Mouse (Mus musculus) liver, embryonic 12.5 days (tissue): ENCODE measurements at regions not wholly inside any gene's neighbourhood (a gene's known extent, or its start where the extent isn't known, plus 50 kb on each side); places are given as distances from the start of the nearest gene placed in this dataset.
"Not testable (repeated sequence)": the region's sequence is repeated elsewhere in the genome, so short reads cannot be mapped to it uniquely, and the experiment has no call there.

Experiments used
- ATAC-seq: fragments of 200-750 bp; cut with Nextera tagmentation; 2 replicates; pipeline ENCODE4 v1.8.0; 2017; ENCODE audit warnings: moderate number of reproducible peaks, mild to moderate bottlenecking, moderate library complexity
- H3K27ac ChIP-seq: fragments of 300-500 bp; sonication (generic); 2 replicates; pipeline ENCODE4 v1.5.1; 2016; ENCODE audit warnings: mild to moderate bottlenecking
- H3K27me3 ChIP-seq: fragments of 300-500 bp; sonication (generic); replicated peaks from 2 replicates; pipeline ENCODE4 v1.6.1; 2016; ENCODE audit warnings: mild to moderate bottlenecking, moderate library complexity
- H3K36me3 ChIP-seq: fragments of 300-500 bp; sonication (generic); 2 replicates; pipeline ENCODE4 v1.6.1; 2016; ENCODE audit warnings: mild to moderate bottlenecking, moderate library complexity
- H3K4me1 ChIP-seq: fragments of 300-500 bp; sonication (generic); 2 replicates; pipeline ENCODE4 v1.6.1; 2016
- H3K4me2 ChIP-seq: fragments of 300-500 bp; sonication (generic); 2 replicates; pipeline ENCODE4 v1.6.1; 2016; ENCODE audit warnings: mild to moderate bottlenecking, moderate library complexity
- H3K4me3 ChIP-seq: fragments of 300-500 bp; sonication (generic); 2 replicates; pipeline ENCODE4 v1.5.1; 2016; ENCODE audit warnings: mild to moderate bottlenecking, moderate library complexity
- H3K9ac ChIP-seq: fragments of 300-500 bp; sonication (generic); 2 replicates; pipeline ENCODE4 v1.6.1; 2016; ENCODE audit warnings: mild to moderate bottlenecking, moderate library complexity
- H3K9me3 ChIP-seq: fragments of 300-500 bp; sonication (generic); replicated peaks from 2 replicates; pipeline ENCODE4 v1.6.1; 2016; ENCODE audit warnings: mild to moderate bottlenecking, moderate library complexity
- WGBS: fragments of 180-500 bp; shearing (Covaris S2); methylation state at CpG from one replicate; pipeline ENCODE4 v1.1.7; 2016; ENCODE audit not compliant: insufficient replicate concordance; 5-methylcytosine and 5-hydroxymethylcytosine counted together

DNA sequence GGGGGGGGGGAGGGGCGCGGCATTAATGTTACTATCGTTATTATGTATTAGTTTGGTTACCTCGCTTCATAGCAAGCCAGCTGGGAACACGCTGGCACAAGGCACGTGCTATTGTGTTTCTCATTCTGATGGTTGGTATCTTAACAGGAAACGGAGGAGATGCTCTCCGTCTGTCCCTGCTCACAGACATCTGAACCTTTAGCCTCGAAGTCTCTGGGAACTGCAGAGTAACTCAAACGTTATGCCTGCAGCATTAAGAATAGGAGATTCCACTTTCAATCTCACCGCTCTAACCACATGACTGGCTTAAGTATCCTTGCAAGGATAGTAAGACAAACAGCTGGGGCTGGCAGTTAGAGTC is 80.0 kb downstream of the Nfkbiz start:
- Histone ChIP-seq H3K27ac (no peak overlapping the region), H3K36me3 (no peaks in the 10 kb centered on the region), H3K4me2 (no peak overlapping the region), H3K27me3 (no peaks in the 10 kb centered on the region), H3K9me3 (no peaks in the 10 kb centered on the region), H3K4me1 (no peaks in the 10 kb centered on the region), H3K4me3 (no peak overlapping the region), H3K9ac (no peak overlapping the region)
- ATAC-seq: no peak
- WGBS: 67% methylated on average over 9 of the region's 11 CpGs

DNA sequence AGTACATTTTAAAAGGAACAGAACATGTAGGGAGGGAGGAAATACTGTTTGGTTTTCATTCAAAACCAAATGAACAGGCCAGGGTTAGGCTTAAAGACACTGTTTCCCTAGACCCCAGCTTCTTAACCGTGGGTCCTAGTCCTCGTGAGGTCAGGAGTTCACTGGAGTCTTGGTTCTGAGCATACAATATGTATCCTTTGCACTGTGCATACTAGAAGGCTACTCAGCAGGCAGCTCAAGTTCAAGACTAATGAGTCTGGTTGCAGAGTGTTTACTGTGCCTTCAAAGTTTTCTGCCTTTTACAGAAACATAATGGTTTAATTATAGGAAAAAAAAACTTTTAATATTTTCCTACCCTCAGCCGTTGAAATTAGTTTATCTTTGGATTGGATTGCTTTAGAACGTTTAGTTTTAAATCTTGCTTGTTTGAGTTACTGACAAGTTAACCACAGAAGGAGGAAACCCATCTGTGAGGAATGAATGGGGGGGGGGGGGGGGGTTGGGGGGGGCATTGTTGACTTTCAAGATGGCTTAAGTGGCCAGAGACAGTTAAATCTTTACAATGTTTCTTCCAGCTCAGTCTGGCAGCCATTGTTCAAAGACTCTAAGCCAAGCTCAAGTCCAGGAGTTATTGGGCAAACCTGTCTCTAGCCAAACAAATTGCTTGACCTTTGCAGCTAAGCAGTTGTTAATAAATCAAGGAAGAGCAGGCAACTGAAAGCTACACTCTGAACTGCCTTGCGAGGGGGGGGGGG is 80.6 kb downstream of the Nfkbiz start:
- Histone ChIP-seq H3K4me1 (no peaks in the 10 kb centered on the region), H3K27me3 (no peaks in the 10 kb centered on the region), H3K36me3 (no peaks in the 10 kb centered on the region), H3K4me2 (no peak overlapping the region), H3K27ac (no peak overlapping the region), H3K4me3 (no peak overlapping the region), H3K9me3 (no peaks in the 10 kb centered on the region), H3K9ac (no peak overlapping the region)
- no peak for ATAC-seq
- WGBS: 45% methylated on average over 4 of the region's 5 CpGs

DNA sequence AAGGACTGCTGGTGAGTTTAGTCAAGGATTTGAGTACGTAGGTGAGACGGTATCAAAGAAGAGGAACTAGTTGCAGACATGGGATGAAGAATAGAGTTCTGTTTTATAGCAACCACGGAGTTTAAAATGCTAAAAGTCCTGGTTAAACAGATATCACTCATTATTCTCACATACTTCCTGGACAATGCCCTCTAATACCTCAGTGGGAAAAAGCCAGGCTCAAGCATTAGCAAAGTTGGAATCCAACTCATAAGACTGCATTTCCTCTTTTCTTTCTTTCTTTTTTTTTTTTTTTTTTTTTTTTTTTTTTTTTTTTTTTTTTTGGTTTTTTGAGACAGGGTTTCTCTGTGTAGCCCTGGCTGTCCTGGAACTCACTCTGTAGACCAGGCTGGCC is 81.3 kb downstream of the Nfkbiz start:
- H3K27me3 ChIP-seq, H3K36me3 ChIP-seq, H3K27ac ChIP-seq, H3K4me2 ChIP-seq, H3K9ac ChIP-seq, H3K9me3 ChIP-seq, H3K4me3 ChIP-seq, ATAC-seq, H3K4me1 ChIP-seq: not testable (repeated sequence)
- 55% methylated on average over 3 of the region's 3 CpGs for WGBS

DNA sequence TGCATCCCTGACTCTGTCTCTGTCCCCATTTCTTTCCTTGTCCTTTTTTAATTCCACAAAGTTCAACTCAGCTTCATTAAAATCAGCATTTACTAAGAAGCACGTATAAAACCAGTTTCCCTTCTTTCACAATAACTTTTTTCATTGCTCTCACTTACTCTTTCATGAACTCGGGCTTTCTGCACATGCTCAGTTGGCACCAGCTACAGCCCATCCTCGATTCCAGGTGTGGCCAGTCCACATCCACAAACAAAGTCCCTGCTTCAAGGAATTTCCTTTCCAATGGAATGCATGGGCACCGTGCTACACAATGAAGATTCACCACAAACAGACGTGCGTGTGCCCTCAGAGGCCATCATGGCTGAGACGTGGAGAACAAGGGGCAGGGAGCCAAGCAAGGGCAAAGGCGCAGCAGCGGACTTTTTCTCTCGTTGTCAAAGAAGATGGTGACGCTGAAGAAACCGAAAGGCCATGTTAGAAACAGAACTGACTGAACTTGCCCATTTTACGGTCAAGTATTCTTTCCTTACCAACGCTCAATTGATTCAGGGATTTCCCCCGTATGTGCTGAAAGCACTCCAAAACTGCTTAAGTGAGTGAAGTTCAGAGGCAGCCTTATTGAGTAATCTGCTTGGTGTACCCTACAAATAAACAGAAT is 81.8 kb downstream of the Nfkbiz start:
- WGBS: 77% methylated on average over 15 of the region's 15 CpGs
- Histone ChIP-seq H3K36me3 (no peaks in the 10 kb centered on the region), H3K9me3 (no peaks in the 10 kb centered on the region), H3K4me3 (no peak overlapping the region), H3K27ac (no peak overlapping the region), H3K9ac (no peak overlapping the region), H3K27me3 (no peaks in the 10 kb centered on the region), H3K4me2 (no peak overlapping the region), H3K4me1 (no peaks in the 10 kb centered on the region)
- ATAC-seq: no peak

DNA sequence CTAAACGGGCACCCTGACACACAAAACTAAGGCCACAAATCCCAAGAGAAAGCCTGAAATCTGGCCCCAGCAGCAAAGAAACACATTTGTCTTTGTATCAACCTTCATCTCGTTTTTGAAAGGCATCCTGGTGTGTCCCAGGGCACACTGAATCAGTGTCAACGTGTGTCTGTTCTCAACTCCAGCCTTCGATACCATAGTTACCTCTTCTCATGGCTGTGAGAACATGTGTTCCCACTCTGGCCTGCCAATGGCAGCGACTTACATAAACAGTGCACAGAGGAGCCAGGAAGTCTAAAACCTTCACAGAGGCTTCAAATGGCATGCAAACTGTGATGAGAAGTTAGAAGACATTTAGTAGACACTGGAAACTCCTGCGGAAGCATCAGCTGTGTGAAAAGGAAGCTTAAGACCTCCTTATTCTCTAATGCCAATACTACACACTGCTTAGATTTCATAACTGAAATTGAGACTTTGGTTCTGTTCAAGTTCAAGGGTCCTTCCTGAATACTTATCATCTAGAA is 83.3 kb downstream of the Nfkbiz start:
- no peaks in the 10 kb centered on the region for H3K36me3 ChIP-seq
- H3K9ac ChIP-seq: no peak overlapping the region
- H3K27me3 ChIP-seq: no peaks in the 10 kb centered on the region
- H3K4me2 ChIP-seq: no peak overlapping the region
- no peaks in the 10 kb centered on the region for H3K4me1 ChIP-seq
- H3K4me3 ChIP-seq: no peak overlapping the region
- ATAC-seq: no peak
- H3K9me3 ChIP-seq: no peaks in the 10 kb centered on the region
- WGBS: 66% methylated on average over 6 of the region's 6 CpGs
- H3K27ac ChIP-seq: no peak overlapping the region

DNA sequence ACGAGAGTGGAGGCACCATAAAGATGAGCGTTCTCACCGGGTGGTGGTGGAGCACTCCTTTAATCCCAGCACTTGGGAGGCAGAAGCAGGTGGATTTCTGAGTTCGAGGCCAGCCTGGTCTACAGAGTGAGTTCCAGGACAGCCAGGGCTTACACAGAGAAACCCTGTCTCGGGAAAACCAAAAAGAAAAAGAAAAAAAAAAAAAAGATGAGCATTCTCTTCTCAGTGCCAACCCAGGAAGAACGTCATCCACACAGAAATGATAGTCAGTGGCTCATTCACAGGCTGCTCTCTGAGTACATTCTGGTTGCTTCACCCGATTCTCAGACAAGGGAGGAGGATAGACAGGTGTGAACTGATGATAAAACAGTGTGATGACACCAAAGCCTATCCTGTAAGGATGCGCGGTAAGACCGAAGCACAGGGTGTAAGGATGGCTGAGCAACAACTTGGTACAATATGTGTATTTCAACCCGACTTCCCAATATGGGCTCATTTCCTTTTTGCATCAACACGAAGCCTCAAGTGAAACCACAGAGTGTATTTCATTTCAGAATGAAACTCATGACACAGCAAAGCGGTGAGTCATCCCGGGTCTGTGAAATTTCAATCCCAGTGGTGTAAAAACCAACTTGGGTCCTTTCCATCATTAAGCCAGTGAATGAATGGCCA is 84.5 kb downstream of the Nfkbiz start:
- no peaks in the 10 kb centered on the region for H3K4me1 ChIP-seq
- H3K9ac ChIP-seq: no peak overlapping the region
- H3K36me3 ChIP-seq: no peaks in the 10 kb centered on the region
- no peak overlapping the region for H3K4me3 ChIP-seq
- no peak for ATAC-seq
- H3K27ac ChIP-seq: no peak overlapping the region
- WGBS: 57% methylated on average over 14 of the region's 14 CpGs
- no peaks in the 10 kb centered on the region for H3K9me3 ChIP-seq
- H3K27me3 ChIP-seq: no peaks in the 10 kb centered on the region
- no peak overlapping the region for H3K4me2 ChIP-seq

DNA sequence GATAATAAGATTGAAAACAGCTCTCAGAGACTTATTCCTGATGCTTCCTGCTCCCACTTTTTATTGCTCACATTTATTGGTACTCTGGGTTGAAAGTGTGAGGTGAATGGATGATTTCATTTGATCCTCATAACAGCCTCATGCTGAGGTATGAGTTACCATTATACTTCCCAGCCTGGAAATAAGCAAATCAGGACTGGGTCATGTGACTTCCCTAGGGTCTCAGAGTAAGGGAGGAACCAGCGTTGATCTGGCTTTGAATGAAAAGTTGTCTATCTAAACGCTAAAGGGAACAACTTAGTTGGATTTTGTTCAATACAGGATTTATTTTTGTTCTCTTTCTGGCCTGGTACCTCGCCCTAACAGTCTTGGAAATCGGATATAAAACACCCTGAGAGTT is 85.3 kb downstream of the Nfkbiz start:
- Histone ChIP-seq H3K4me2 (no peak overlapping the region), H3K4me1 (no peaks in the 10 kb centered on the region), H3K4me3 (no peak overlapping the region), H3K9ac (no peak overlapping the region), H3K27me3 (no peaks in the 10 kb centered on the region), H3K36me3 (no peaks in the 10 kb centered on the region), H3K9me3 (no peaks in the 10 kb centered on the region), H3K27ac (no peak overlapping the region)
- 51% methylated on average over 4 of the region's 4 CpGs for WGBS
- ATAC-seq: no peak

DNA sequence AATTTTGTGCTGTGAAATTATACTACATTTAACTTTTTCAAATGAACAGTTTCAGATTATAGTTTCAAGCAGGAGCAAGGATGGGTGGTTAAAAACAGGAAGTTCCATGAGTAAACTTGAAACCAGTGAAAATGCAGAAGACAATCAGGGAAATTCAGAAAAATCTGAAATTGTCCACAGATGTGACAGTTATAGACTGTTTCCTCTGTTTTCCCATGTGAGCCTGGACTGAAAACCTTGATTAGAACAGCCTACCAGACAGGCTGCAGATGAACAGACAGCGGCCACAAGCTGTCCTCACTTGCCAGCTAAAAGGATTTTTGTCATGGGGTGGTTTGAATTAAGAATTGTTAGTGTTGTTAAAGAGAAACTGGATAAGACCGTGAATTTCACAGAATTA is 91.4 kb downstream of the Nfkbiz start:
- H3K9me3 ChIP-seq: no peaks in the 10 kb centered on the region
- no peak overlapping the region for H3K9ac ChIP-seq
- H3K4me3 ChIP-seq: no peak overlapping the region
- H3K4me2 ChIP-seq: no peak overlapping the region
- H3K27ac ChIP-seq: no peak overlapping the region
- no peaks in the 10 kb centered on the region for H3K27me3 ChIP-seq
- H3K4me1 ChIP-seq: no peaks in the 10 kb centered on the region
- WGBS: 53% methylated on average over 2 of the region's 2 CpGs
- ATAC-seq: no peak
- no peaks in the 10 kb centered on the region for H3K36me3 ChIP-seq

DNA sequence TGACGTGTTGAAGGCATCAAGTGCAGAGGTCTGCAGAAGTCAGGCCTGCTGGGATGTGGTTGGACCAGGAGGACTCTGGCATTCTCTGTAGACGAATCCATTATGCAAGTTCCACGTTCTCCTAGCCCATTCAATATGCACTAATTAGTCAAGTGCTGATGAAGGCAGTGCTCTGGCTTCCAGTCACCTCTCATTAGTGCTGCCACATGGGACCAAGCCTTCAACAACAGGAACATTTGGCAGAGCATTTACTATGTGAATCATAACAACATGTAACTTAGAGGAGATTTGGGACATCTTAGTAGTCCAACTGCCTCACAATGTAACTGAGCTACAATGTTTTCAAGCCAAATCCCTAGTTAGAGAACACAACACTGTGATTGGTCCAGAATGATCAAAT is 92.5 kb downstream of the Nfkbiz start:
- Histone ChIP-seq H3K9ac (no peak overlapping the region), H3K4me1 (no peaks in the 10 kb centered on the region), H3K27ac (no peak overlapping the region), H3K4me2 (no peak overlapping the region), H3K27me3 (no peaks in the 10 kb centered on the region), H3K9me3 (no peaks in the 10 kb centered on the region), H3K4me3 (no peak overlapping the region), H3K36me3 (no peaks in the 10 kb centered on the region)
- WGBS: 49% methylated on average over 3 of the region's 3 CpGs
- ATAC-seq: no peak

DNA sequence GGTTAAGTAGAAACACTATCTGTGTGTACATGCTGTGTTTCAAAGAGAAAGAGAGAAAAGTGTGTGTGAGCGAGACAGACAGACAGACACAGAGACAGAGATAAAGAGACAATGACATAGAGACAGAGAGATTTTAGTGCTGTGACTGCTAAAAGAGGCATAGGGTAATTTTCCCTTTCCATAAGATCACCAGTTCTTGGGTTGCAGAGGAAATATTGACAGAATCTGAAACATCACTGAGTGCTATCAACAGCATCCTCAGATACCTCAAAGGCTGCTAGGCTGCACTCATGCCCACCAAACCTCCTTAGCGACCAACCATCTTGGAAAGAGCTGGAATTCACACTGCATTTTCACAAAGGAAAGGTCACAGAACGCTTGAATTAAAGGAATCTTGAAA is 93.6 kb downstream of the Nfkbiz start:
- Histone ChIP-seq H3K4me1 (no peaks in the 10 kb centered on the region), H3K4me2 (no peak overlapping the region), H3K9ac (no peak overlapping the region), H3K27me3 (no peaks in the 10 kb centered on the region), H3K9me3 (no peaks in the 10 kb centered on the region), H3K36me3 (no peaks in the 10 kb centered on the region), H3K27ac (no peak overlapping the region), H3K4me3 (no peak overlapping the region)
- no peak for ATAC-seq
- 41% methylated on average over 3 of the region's 3 CpGs for WGBS

DNA sequence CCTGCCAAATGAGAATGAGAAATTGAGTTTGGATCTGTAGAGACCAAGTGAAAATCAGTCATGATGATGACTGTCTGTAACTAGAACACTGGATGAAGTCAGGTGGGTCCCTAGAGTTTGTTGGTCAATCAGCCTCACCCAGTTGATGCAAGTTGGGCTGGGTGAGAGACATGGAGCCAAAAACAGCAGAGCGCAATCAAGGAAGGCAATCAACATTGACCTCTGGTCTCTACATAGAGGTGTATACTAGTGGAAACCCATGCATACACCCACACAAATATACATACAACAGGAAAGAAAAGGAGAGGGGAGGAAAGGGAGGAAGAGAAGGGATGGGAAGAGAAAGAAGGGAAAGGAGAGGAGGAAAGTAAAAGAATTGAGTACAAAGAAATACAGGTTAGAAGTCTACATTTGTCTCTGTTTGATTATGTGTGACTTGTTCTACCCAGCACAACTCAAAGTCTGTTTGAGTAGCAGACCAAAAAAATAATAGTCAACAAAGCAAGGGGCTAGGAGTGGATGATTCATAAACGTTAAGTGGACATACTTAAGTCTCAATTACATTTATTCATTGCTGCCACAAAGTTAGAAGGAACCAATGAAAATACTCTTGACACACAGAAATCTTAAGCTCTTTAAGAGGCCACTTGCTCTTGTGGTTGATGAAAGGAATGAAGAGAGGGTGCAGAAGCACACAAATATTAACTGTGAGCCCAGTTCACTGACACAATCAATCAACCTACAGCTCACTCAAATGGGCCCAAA is 97.4 kb downstream of the Nfkbiz start:
- WGBS: 72% methylated on average over 2 of the region's 2 CpGs
- Histone ChIP-seq H3K4me1 (no peaks in the 10 kb centered on the region), H3K27me3 (no peaks in the 10 kb centered on the region), H3K36me3 (no peaks in the 10 kb centered on the region), H3K4me2 (no peak overlapping the region), H3K9me3 (no peaks in the 10 kb centered on the region), H3K9ac (no peak overlapping the region), H3K4me3 (no peak overlapping the region), H3K27ac (no peak overlapping the region)
- ATAC-seq: no peak

DNA sequence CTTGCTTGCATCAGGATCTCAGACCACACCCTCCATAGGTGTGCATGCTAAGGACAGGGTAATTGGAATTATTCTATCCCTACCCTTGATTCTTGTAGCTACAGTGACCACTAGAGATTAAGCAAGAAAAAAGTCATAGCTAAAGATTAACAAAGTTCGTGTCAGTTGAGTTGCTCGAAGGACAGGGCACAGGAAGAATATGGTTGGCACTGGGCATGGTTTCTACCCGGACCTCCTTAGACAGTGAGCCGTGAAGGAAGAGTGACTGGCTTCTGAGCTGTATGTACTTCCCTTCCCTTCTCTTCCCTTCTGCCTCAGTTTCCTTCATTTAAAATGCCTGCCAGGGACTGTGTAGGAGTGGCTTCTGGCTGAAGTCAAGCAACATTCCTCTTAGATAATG is 100.0 kb downstream of the Nfkbiz start:
- Histone ChIP-seq H3K27me3 (no peaks in the 10 kb centered on the region), H3K27ac (no peak overlapping the region), H3K4me2 (no peak overlapping the region), H3K9ac (no peak overlapping the region), H3K9me3 (no peaks in the 10 kb centered on the region), H3K36me3 (no peaks in the 10 kb centered on the region), H3K4me3 (no peak overlapping the region), H3K4me1 (no peaks in the 10 kb centered on the region)
- ATAC-seq: no peak
- WGBS: 76% methylated on average over 4 of the region's 4 CpGs
